Mouse (Mus musculus): ENCODE measurements around the gene S100z.

The S100z gene

DNA sequence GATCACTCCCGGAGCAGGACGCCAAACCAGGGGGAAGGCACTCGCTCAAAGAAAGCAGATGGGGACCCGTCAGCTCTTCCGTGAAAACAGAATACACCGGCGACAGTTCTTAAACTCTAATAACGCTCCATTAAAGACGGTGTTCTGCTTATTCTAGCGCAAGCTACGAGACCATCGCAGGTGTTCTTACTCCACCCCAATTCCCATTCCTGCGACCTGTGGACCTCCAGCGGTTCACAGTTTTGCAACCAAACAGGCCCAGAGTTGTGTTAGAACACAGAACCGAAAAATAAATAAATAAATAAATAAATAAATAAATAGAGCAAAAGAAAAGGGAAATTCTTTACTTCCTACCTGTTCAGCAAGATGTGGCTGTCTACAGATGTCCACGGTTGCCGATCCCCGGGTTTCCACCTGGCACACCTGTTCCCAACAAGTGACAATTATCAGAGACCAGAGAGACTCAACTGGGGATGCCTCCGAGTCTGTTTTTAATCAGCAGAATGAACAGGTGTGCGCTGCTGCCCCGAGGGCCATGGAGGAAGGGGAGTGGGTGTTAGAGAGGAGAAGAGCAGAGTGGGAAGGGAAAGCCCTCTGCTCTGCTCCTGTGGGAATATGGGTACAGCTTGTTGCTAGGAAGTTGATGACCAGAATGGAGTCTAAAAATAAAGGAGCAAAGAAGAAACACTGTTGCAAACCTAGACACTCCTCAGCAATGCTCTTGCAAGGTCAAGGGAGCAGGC lies at the start of gene S100z:
S100z (minus strand) TSS at position 51 of the 743 bp plus-strand sequence.
- no peak for DNase-seq (ENCODE audit: low spot score in 2 of 2)

GRCm38 (mm10) chr13:95524674-95525491 lies 46.4 kb upstream of the S100z start, which contains the start of gene F2rl1:
Gene F2rl1, minus strand, starts transcription at chr13:95525227.
- DNase-seq (ENCODE audit: low spot score in 2 of 2), result peak; percentile 77 to 81

GRCm38 (mm10) chr13:95524424-95524673 lies 45.8 kb upstream of the S100z start:
- no peak for DNase-seq (ENCODE audit: low spot score in 2 of 2)

DNA sequence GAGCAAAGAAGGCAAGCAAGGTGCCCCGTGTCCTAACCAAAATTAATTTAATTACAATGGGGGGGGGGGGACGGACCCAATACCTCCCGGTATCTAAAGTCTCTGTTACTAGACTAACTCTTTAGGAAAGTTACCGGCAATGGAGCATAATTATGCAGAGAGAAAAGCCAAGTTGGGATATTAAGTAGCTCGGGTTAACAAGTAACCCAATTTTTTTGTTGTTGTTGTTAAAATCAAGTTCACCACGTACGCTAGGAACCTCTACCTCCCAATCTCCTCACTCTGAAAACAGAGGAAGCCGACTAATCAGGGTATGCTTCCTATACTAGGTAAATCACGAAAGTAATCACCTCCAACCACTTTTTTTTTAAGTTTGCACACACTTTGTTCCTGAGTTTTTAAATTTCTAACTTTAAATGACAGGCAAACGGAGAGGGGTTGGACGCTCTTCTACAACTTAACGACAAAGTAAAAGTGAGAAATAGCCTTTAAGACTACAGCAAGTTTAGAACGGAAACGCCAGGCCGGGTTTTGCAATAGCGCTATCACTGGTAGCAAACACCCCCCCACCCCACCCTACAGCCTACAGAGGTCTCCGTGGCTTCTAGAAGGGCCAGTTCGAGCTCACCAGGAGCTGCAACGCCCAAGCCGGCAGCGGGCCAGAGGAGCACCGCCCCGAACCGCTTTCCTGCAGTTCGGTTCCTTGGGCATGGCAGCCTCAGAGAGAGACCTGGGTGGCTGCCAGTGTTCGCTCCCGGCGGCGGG lies 45.3 kb upstream of the S100z start:
- DNase-seq (ENCODE audit: low spot score in 2 of 2), result peak; percentile 28 to 45

- no peak for DNase-seq (ENCODE audit: low spot score in 2 of 2)
Measured at GRCm38 (mm10) chr13:95522176-95522575, 43.7 kb upstream of the S100z start.

GRCm38 (mm10) chr13:95521029-95521428 lies 42.5 kb upstream of the S100z start:
- no peak for DNase-seq (ENCODE audit: low spot score in 2 of 2)

DNA sequence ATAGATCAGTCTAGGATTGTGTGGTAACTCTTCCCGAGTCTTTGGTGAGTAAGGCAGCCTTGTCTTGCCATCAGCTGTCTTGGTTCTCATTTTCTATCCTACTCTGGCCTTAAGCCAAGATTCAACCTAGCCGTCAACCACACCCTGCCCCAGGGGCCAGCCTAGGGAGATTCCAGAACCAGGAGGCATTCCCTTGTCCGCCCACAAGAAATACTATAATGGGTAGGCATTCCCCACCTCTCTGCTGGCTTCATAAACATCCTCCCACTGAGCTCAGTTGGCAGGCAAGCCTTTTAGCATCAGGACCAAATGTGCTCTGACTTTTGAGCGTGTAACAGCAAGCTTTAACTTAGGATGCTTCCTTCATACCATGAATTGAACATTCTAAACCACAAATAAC lies 36.2 kb upstream of the S100z start:
- DNase-seq (ENCODE audit: low spot score in 2 of 2), result no peak

GRCm38 (mm10) chr13:95510054-95510453 lies 31.5 kb upstream of the S100z start:
- DNase-seq (ENCODE audit: low spot score in 2 of 2), result no peak

- no peak for DNase-seq (ENCODE audit: low spot score in 2 of 2)
Measured at GRCm38 (mm10) chr13:95503279-95503917, 24.9 kb upstream of the S100z start.

DNA sequence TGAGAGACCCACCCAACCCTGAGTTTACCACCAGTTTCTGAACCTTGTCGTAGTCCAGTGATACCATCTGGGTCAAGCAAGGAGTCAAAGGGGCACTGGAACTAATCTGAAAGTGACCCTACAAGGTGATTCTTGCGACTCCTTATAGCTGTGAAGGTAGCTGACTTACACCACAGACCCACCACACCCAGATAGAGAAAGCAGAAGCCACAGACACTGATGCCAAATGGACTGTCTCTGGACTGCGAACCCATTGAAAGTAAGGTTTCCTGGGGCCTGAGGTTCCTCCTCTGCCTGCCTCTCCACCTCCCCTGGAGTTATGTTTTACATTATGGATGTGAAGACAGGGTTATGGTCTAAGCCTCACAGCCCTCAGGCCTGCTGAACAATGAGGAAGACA lies 18.1 kb upstream of the S100z start:
- DNase-seq (ENCODE audit: low spot score in 2 of 2), result no peak

DNA sequence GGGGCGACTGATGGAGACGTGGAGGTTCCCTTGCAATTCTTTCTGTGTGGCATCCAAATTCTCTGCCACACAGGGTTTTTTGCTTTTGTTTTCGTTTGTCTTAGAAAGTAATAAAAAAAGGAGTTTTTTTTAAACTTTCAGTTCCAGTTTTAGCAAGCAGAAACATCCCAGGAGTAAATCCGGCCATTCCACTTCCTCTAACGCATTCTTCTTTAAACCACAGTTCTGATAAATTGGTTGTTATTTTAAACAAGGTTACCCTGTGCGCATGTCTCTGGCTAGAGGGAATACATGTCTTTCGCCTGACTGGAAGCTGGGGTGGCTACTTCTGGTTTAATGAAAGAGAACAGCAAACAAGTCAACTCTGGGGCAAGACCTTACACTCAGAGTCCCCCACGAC lies 16.3 kb upstream of the S100z start:
- DNase-seq (ENCODE audit: low spot score in 2 of 2), result peak in 1 of 2 experiments; percentile 4

DNA sequence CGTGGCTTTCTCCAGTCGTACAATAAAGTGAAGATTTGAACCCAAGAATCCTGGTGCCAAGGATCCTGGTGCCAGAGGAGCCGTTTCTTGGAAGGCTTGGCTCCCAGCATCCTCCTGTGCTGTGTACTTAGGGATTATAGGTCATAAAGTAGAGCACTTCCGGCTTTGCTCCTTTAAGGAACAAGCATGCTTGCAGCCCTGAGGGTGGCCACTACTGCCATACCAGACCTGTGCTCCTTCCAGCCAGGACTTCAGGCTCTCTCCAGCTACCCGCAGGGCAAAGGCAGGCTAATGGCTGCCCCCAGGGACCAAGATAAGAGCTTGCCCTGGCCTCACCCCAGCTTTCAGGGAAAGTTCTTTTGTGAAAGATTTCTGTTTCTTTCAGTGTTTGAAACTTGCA lies 14.8 kb upstream of the S100z start:
- DNase-seq (ENCODE audit: low spot score in 2 of 2), result no peak

- no peak for DNase-seq (ENCODE audit: low spot score in 2 of 2)
Measured at GRCm38 (mm10) chr13:95491327-95491726, 12.8 kb upstream of the S100z start.

DNA sequence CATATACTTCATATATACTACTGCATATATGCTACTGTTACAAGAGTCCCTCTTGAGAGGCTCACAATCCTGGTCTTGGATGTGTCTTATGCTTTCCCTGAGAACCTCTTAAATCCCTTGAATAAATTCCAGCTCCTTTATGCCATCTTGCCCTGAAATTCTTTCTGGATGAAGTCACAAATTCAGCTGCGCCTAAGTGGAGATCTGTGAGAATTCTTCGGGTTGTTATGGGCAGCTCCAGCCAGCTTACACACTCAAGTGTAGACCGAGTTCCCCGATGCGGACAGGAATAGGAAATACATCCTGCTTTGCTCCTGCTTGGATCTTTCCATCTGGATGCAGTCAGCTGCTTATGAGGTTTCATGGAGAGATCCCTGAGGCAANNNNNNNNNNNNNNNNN lies 6.1 kb upstream of the S100z start:
- no peak for DNase-seq (ENCODE audit: low spot score in 2 of 2)

GRCm38 (mm10) chr13:95481428-95481827 lies 2.9 kb upstream of the S100z start:
- DNase-seq (ENCODE audit: low spot score in 2 of 2), result peak; percentile 75

GRCm38 (mm10) chr13:95477173-95477572 lies 1.3 kb downstream of the S100z start:
- DNase-seq (ENCODE audit: low spot score in 2 of 2), result no peak

DNA sequence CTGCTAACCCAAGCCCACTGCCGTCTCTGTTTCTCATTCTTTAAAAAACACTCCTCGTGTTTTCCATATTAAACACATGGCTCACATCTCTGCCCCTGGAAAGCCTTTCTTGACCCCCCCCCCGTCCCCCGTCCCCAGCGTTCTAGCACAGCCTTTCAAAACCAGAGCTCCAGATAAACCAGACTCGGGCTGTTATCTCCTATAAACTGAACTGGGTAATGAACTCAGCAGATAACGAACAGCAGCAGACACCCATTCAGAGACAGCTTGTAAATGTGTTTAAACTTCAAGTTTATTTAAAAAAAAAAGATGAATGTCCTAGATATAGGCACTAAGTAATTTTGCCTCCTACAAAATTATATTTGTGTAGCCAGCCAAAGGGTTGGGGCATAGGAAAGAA lies 3.4 kb downstream of the S100z start:
- DNase-seq (ENCODE audit: low spot score in 2 of 2), result no peak

DNA sequence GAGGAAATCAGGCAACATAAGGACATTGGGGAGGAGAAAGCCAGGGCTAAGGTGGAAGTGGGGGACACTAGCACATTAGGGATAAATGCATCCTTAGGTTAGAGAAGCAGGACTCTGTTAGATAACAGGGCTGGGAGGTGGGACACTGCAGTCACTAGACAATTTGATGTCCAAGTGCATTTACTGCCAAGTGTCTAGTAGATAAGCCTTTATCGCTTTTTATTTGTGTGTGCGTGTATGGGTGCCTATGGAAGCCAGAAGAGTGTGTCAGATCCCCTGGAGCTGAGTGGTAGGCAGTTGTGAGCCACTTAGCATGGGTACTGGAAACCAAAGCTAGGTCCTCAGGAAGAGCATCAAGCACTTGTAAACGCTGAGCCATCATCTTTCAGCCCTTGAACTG lies 4.2 kb downstream of the S100z start:
- DNase-seq (ENCODE audit: low spot score in 2 of 2), result no peak

DNA sequence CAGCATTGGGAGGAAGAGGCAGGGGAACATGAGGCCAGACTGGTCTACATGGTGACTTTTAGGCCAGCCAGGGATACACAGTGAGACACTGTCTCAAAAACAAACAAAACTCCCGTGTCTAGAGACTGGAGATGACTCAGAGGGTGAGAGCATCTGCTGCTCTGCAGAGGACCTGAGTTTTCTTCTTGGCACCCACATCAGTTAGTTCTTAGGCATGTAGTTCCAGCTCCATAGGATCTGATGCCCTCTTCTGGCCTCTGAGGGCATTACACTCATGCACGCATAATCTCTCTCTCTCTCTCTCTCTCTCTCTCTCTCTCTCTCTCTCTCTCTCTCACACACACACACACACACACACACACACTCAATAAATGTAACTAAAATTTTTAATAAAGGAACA lies 7.6 kb downstream of the S100z start:
- no peak for DNase-seq (ENCODE audit: low spot score in 2 of 2)

- no peak for DNase-seq (ENCODE audit: low spot score in 2 of 2)
Measured at GRCm38 (mm10) chr13:95451529-95451928, 27.0 kb downstream of the S100z start.

DNA sequence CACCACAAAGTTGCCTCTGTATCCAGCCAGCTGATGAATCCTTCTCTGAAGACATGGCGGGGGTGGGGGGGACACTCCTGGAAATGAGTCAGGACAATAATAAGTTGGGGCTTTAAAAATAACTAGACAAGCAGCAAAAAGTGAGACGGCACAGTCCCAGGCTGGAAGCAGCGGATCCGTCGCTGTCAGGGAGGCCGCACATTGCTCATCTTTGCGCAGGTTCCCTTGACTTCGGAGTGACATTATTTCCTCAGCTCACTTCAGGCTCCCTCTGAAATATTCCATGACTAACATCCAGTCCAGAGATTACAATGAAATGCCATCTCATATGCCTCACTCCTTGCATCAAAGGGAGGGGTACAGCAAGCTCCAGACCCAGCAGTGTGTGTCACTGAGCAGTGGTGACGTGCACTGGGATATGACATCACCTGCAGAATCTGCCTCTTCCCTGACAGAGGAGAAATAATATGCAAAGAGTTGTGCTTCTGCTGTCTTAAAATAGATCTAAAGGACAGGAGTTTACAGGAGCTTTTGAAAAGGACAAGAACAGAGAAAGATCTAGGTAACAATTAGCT lies 27.8 kb downstream of the S100z start:
- no peak for DNase-seq (ENCODE audit: low spot score in 2 of 2)

- no peak for DNase-seq (ENCODE audit: low spot score in 2 of 2)
Measured at GRCm38 (mm10) chr13:95449730-95450129, 28.8 kb downstream of the S100z start.

Data from urinary bladder, postnatal 36 days (tissue).